Mouse (Mus musculus): ENCODE data around the gene Wdr78. TPM values are rescaled to one million over a fixed set of nuclear protein-coding genes. Genes with fewer than 3 reads are reported as not detected.

Wdr78 gene
- polyA plus RNA-seq, 1 experiment from 2014 or later: 2.0 TPM

DNA sequence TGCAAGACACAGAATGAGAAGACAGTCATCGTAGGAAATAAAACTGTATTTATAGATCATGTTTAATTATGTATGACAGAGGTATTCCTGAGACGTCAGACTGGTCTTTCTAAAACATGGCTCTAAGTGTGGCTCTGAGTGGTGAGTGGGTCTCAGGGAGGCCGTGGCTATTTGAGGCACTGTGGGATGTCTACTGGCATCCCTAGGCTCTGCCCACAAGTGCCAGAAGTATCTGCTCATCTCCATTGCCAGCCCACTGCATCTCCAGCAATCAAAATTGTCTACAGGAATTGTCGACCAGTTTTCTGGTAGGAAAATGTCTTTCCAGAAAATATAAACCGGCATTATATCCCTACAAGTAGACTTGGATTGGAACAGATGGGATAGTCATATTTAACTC lies 57.4 kb downstream of the Wdr78 start:
- no peak overlapping the region for H3K4me2 ChIP-seq
- no peak overlapping the region for H3K9ac ChIP-seq
- H3K27me3 ChIP-seq (replicated peaks): no peaks in the 10 kb centered on the region
- H3K4me3 ChIP-seq: no peak overlapping the region
- no peaks in the 10 kb centered on the region for H3K4me1 ChIP-seq (replicated peaks)
- H3K9me3 ChIP-seq (replicated peaks): no peaks in the 10 kb centered on the region
- H3K27ac ChIP-seq (ENCODE audit: poor library complexity, severe bottlenecking): no peak overlapping the region
- no peak for ATAC-seq (ENCODE audit: insufficient number of reproducible peaks, low FRiP score)
- WGBS: 77% methylated on average over 5 of the region's 5 CpGs
- no peaks in the 10 kb centered on the region for H3K36me3 ChIP-seq

DNA sequence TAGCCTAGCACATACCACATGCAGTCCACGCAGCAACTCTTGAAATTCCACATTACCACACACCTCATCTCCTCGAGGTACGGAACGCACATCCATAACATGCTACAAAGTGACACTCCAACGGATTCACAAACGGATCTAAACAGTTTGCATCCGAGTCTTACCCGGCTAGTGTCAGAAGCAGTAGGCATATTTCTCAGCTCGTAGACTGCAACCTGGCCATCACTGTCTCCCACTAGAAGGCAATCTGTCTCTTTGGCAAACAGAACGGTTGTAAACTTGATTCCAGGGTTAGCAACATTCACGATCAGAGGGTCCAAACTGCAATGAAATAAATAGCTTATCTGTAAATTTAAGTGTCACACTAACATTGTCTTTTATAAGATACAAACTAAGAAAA lies 66.3 kb downstream of the Wdr78 start:
- Histone ChIP-seq H3K36me3 (no peaks in the 10 kb centered on the region), H3K4me1 (replicated peaks) (no peaks in the 10 kb centered on the region), H3K4me2 (no peak overlapping the region), H3K27me3 (replicated peaks) (no peaks in the 10 kb centered on the region), H3K27ac (ENCODE audit: poor library complexity, severe bottlenecking) (no peak overlapping the region), H3K4me3 (no peak overlapping the region), H3K9me3 (replicated peaks) (no peaks in the 10 kb centered on the region), H3K9ac (no peak overlapping the region)
- ATAC-seq (ENCODE audit: insufficient number of reproducible peaks, low FRiP score): no peak
- 84% methylated on average over 11 of the region's 11 CpGs for WGBS

- Histone ChIP-seq H3K27me3 (replicated peaks) (no peaks in the 10 kb centered on the region), H3K4me3 (no peak overlapping the region), H3K27ac (ENCODE audit: poor library complexity, severe bottlenecking) (no peak overlapping the region), H3K36me3 (no peaks in the 10 kb centered on the region), H3K9ac (no peak overlapping the region), H3K9me3 (replicated peaks) (no peaks in the 10 kb centered on the region), H3K4me2 (no peak overlapping the region), H3K4me1 (replicated peaks) (no peaks in the 10 kb centered on the region)
- ATAC-seq (ENCODE audit: insufficient number of reproducible peaks, low FRiP score): no peak
- 90% methylated on average over 11 of the region's 11 CpGs for WGBS
Observed at GRCm38 (mm10) chr4:103042997-103043396, 71.4 kb downstream of the Wdr78 start.

DNA sequence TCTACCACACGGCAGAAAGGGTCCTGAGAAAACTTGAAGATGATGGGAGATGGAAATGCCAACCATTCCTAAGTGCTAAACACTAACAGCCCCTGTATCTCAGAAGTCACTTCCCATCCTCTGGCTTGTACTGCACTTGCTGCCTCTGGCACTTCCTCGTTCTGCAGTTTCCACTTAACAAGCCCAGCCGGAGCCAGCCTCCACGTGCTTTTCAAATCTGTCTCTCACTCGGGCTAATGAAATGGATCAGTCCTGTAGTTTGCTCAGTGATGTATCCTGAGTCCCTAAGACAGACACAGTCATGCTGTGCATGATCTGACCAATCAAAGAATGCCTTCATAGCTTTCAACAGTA lies 74.5 kb downstream of the Wdr78 start:
- H3K9ac ChIP-seq: no peak overlapping the region
- H3K9me3 ChIP-seq (replicated peaks): no peaks in the 10 kb centered on the region
- no peak overlapping the region for H3K4me3 ChIP-seq
- H3K27me3 ChIP-seq (replicated peaks): no peaks in the 10 kb centered on the region
- WGBS: 44% methylated on average over 5 of the region's 5 CpGs
- ATAC-seq (ENCODE audit: insufficient number of reproducible peaks, low FRiP score): no peak
- H3K36me3 ChIP-seq: no peaks in the 10 kb centered on the region
- no peak overlapping the region for H3K27ac ChIP-seq (ENCODE audit: poor library complexity, severe bottlenecking)
- H3K4me2 ChIP-seq: no peak overlapping the region
- no peaks in the 10 kb centered on the region for H3K4me1 ChIP-seq (replicated peaks)

DNA sequence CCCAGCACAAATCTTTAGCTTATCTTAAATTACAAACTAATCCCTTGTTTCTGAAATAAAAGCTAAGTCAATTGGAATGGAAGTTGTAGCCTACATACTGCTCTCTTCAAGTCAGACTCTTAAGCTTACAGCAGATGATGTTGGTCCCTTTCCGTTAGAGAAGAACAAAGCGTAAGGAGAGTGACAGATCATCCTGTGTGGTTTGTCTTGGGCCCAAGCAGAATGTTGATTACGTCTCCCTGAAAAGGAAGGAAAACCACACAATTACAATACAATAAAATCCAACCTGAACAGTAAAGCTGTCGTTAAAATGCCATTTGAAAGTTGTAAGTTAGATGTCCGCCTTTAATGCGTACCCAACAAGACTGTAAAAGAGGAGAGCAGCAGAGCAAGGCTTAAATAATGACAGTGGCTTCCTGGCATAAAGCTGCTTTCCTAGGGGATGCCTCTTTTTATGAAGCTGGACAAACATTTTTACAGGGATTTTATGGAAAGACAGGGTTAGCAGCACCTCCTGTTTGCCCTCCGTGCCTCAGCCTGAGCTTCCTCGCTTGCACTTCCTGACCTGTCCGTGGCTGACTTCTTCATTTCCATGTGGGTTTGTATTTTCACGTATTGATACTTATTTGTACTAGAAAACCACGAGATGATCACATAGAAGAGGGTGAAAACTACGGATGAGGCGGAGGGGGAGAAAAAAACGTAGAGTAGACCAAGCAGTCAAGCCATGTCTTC lies 75.1 kb downstream of the Wdr78 start:
- Histone ChIP-seq H3K4me1 (replicated peaks) (no peaks in the 10 kb centered on the region), H3K27me3 (replicated peaks) (no peaks in the 10 kb centered on the region), H3K27ac (ENCODE audit: poor library complexity, severe bottlenecking) (no peak overlapping the region), H3K36me3 (no peaks in the 10 kb centered on the region), H3K4me2 (no peak overlapping the region), H3K9me3 (replicated peaks) (no peaks in the 10 kb centered on the region), H3K4me3 (no peak overlapping the region), H3K9ac (no peak overlapping the region)
- no peak for ATAC-seq (ENCODE audit: insufficient number of reproducible peaks, low FRiP score)
- 78% methylated on average over 14 of the region's 14 CpGs for WGBS

- Histone ChIP-seq H3K36me3 (no peaks in the 10 kb centered on the region), H3K9ac (no peak overlapping the region), H3K4me3 (no peak overlapping the region), H3K9me3 (replicated peaks) (no peaks in the 10 kb centered on the region), H3K27me3 (replicated peaks) (no peaks in the 10 kb centered on the region), H3K27ac (ENCODE audit: poor library complexity, severe bottlenecking) (no peak overlapping the region), H3K4me2 (no peak overlapping the region), H3K4me1 (replicated peaks) (0 out of 2 replicates have a peak, but pooled peaks cover 14% of the 10 kb centered on the region)
- ATAC-seq (ENCODE audit: insufficient number of reproducible peaks, low FRiP score): no peak
- WGBS: 57% methylated on average over 13 of the region's 13 CpGs
Observed at GRCm38 (mm10) chr4:103028177-103029088, 85.9 kb downstream of the Wdr78 start.

DNA sequence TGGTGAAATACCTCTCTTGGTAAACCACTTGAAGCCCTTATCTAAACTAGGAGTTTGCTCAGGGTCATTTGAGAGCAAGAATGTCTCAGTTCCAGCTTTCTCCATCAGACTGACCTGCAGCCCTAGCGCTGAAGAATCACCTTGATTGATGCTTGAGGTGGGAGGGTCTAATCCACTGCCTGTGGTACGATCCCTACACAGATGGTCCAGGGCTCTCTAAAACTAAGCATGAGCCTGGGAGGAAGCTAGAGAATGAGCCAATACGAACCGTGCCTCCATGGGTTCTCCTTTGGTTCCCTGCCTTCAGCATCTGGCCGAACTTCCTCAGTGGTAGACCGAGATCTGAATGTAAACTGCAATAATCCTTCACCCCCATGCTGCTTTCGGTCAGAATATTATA lies 86.6 kb downstream of the Wdr78 start:
- Histone ChIP-seq H3K36me3 (no peaks in the 10 kb centered on the region), H3K4me3 (no peak overlapping the region), H3K4me1 (replicated peaks) (0 out of 2 replicates have a peak, but pooled peaks cover 14% of the 10 kb centered on the region), H3K27ac (ENCODE audit: poor library complexity, severe bottlenecking) (no peak overlapping the region), H3K9ac (no peak overlapping the region), H3K4me2 (no peak overlapping the region), H3K27me3 (replicated peaks) (no peaks in the 10 kb centered on the region), H3K9me3 (replicated peaks) (no peaks in the 10 kb centered on the region)
- ATAC-seq (ENCODE audit: insufficient number of reproducible peaks, low FRiP score): no peak
- WGBS: 76% methylated on average over 7 of the region's 7 CpGs

GRCm38 (mm10) chr4:103026621-103027020 lies 87.7 kb downstream of the Wdr78 start, which contains the start of gene Insl5:
Gene Insl5 (minus strand): TSS chr4:103026842.
- Histone ChIP-seq H3K27ac (ENCODE audit: poor library complexity, severe bottlenecking) (no peak within 1 kb of the TSS), H3K4me2 (no peak within 1 kb of the TSS), H3K9ac (no peak within 1 kb of the TSS; the same call in 1 of the 2 replicates)

GRCm38 (mm10) chr4:103013490-103013889 lies 100.9 kb downstream of the Wdr78 start:
- no peak overlapping the region for H3K9ac ChIP-seq
- H3K36me3 ChIP-seq: no peaks in the 10 kb centered on the region
- 3% methylated on average over 4 of the region's 4 CpGs for WGBS
- H3K9me3 ChIP-seq (replicated peaks): no peaks in the 10 kb centered on the region
- peak overlapping the region; percentile 35 for H3K4me2 ChIP-seq
- no peak for ATAC-seq (ENCODE audit: insufficient number of reproducible peaks, low FRiP score)
- no peak overlapping the region for H3K27ac ChIP-seq (ENCODE audit: poor library complexity, severe bottlenecking)
- H3K27me3 ChIP-seq (replicated peaks): no peaks in the 10 kb centered on the region
- no peak overlapping the region for H3K4me3 ChIP-seq
- H3K4me1 ChIP-seq (replicated peaks): peaks cover 9% of the 10 kb centered on the region

More at GRCm38 (mm10) chr4:103026621-103027020, 87.7 kb downstream of the Wdr78 start, which contains the start of gene Insl5:
- Histone ChIP-seq H3K9me3 (replicated peaks) (no peaks in the 10 kb centered on the region), H3K36me3 (no peaks in the 10 kb centered on the region), H3K27me3 (replicated peaks) (no peaks in the 10 kb centered on the region), H3K4me3 (no peak within 1 kb of the TSS), H3K4me1 (replicated peaks) (0 out of 2 replicates have a peak, but pooled peaks cover 14% of the 10 kb centered on the region)
- ATAC-seq (ENCODE audit: insufficient number of reproducible peaks, low FRiP score): no peak
- WGBS: 61% methylated on average over 4 of the region's 4 CpGs

- no peak for ATAC-seq (ENCODE audit: insufficient number of reproducible peaks, low FRiP score)
- 38% methylated on average over 7 of the region's 7 CpGs for WGBS
- H3K9ac ChIP-seq: no peak overlapping the region
- H3K4me2 ChIP-seq: no peak overlapping the region
- no peaks in the 10 kb centered on the region for H3K27me3 ChIP-seq (replicated peaks)
- peaks cover 14% of the 10 kb centered on the region for H3K4me1 ChIP-seq (replicated peaks)
- no peaks in the 10 kb centered on the region for H3K9me3 ChIP-seq (replicated peaks)
- no peaks in the 10 kb centered on the region for H3K36me3 ChIP-seq
- H3K27ac ChIP-seq (ENCODE audit: poor library complexity, severe bottlenecking): no peak overlapping the region
- H3K4me3 ChIP-seq: no peak overlapping the region
Observed at GRCm38 (mm10) chr4:103011823-103012222, 102.5 kb downstream of the Wdr78 start.

GRCm38 (mm10) chr4:103010734-103011133 lies 103.6 kb downstream of the Wdr78 start:
- H3K9ac ChIP-seq: no peak overlapping the region
- H3K9me3 ChIP-seq (replicated peaks): no peaks in the 10 kb centered on the region
- 89% methylated on average over 4 of the region's 4 CpGs for WGBS
- H3K4me2 ChIP-seq: no peak overlapping the region
- H3K36me3 ChIP-seq: no peaks in the 10 kb centered on the region
- no peak overlapping the region for H3K27ac ChIP-seq (ENCODE audit: poor library complexity, severe bottlenecking)
- H3K27me3 ChIP-seq (replicated peaks): no peaks in the 10 kb centered on the region
- ATAC-seq (ENCODE audit: insufficient number of reproducible peaks, low FRiP score): no peak
- peaks cover 19% of the 10 kb centered on the region for H3K4me1 ChIP-seq (replicated peaks)
- no peak overlapping the region for H3K4me3 ChIP-seq

All from heart, embryonic 12.5 days (tissue).